Mouse (Mus musculus) subcutaneous adipose tissue, adult 2 months (tissue): ENCODE data around the gene Atp1b3. TPM values are rescaled to one million over a fixed set of nuclear protein-coding genes. Genes with fewer than 3 reads are reported as not detected.

Source experiments
- polyA plus RNA-seq: library from polyadenylated mRNA; depleted of rRNA; stranded (reverse); fragments of >200 nt; gene quantifications from 2 replicates; pipeline ENCODE4 v1.2.3, GENCODE M21; 2012; ENCODE audit warnings: low replicate concordance; rRNA removed

Atp1b3 gene
- 90.6 and 113 TPM in 2 replicates for polyA plus RNA-seq

GRCm38 (mm10) chr9:96364141-96364838, at the start of gene Atp1b3:
Atp1b3 (minus strand) TSS chr9:96364442.

Other genes with a start within 250 kb of the Atp1b3 start
- gene Gk5, start 245.1 kb downstream of the Atp1b3 start, polyA plus RNA-seq = 3.5 and 5.6 TPM in 2 replicates
- 8.8 and 13.7 TPM in 2 replicates for gene Tfdp2, start 168.2 kb downstream of the Atp1b3 start, polyA plus RNA-seq
- 140 and 263 TPM in 2 replicates for gene Rnf7, start 114.2 kb upstream of the Atp1b3 start, polyA plus RNA-seq
- gene Gm28729, start 160.8 kb upstream of the Atp1b3 start, polyA plus RNA-seq = 0.16 and 2.8 TPM in 2 replicates